In genomic region chr6:148946409-148946742, GRCm38 (mm10) we compare ENCODE assay signal across 7 mouse cellular contexts. TPM values are rescaled to one million over a fixed set of nuclear protein-coding genes. Genes with fewer than 3 reads are reported as not detected.
DNase-seq lines count a peak whose midpoint lies in the region; ATAC-seq lines count a peak whose summit lies in the region.

Gene Sinhcaf (minus strand): TSS chr6:148946467.

- peak within 1 kb of the TSS; percentile 63 for H3K4me2 ChIP-seq in embryonic facial prominence, embryonic 11.5 days (ENCODE audit: low read depth, low read length)
- peak within 1 kb of the TSS; percentile 70 for H3K4me2 ChIP-seq in midbrain, embryonic 13.5 days (replicated peaks)

- peak; percentile 99 for DNase-seq in adrenal gland, postnatal 14 days
- DNase-seq in embryonic facial prominence, embryonic 11.5 days (ENCODE audit: low spot score): peak; percentile 100
- DNase-seq in kidney, adult 11 months: peak; percentile 98
- peak; percentile 100 for DNase-seq in limb, embryonic 10.5 days (ENCODE audit: low spot score)
- peak; percentile 96 for DNase-seq in spleen, adult 12 weeks (ENCODE audit: low spot score)

- H3K27me3 ChIP-seq in embryonic facial prominence, embryonic 11.5 days (ENCODE audit: control insufficient read depth, insufficient read depth, low read length): no peaks in the 10 kb centered on the region
- H3K27me3 ChIP-seq in limb, embryonic 10.5 days (ENCODE audit: low read depth, poor library complexity, severe bottlenecking): no peaks in the 10 kb centered on the region
- H3K27me3 ChIP-seq in midbrain, embryonic 13.5 days: no peaks in the 10 kb centered on the region

- ATAC-seq in embryonic facial prominence, embryonic 11.5 days (replicated peaks; ENCODE audit: insufficient number of reproducible peaks, low FRiP score, low TSS enrichment, low read depth): peak; percentile 72
- peak; percentile 77 for ATAC-seq in granulocyte monocyte progenitor cell, adult 5-6 weeks (replicated peaks; ENCODE audit: poor library complexity, severe bottlenecking)
- peak; percentile 83 for ATAC-seq in midbrain, embryonic 13.5 days

- H3K4me3 ChIP-seq in embryonic facial prominence, embryonic 11.5 days (ENCODE audit: low read depth, low read length): peak within 1 kb of the TSS; percentile 97
- H3K4me3 ChIP-seq in limb, embryonic 10.5 days: peak within 1 kb of the TSS; percentile 97
- peak within 1 kb of the TSS; percentile 94 for H3K4me3 ChIP-seq in midbrain, embryonic 13.5 days (replicated peaks)

- peak within 1 kb of the TSS; percentile 93 for H3K27ac ChIP-seq in embryonic facial prominence, embryonic 11.5 days (replicated peaks; ENCODE audit: low read depth, low read length)
- peak within 1 kb of the TSS; percentile 100 for H3K27ac ChIP-seq in limb, embryonic 10.5 days
- peak within 1 kb of the TSS; percentile 80 for H3K27ac ChIP-seq in midbrain, embryonic 13.5 days

- under 1% methylated on average over 47 of the region's 47 CpGs for WGBS in embryonic facial prominence, embryonic 11.5 days
- WGBS in limb, embryonic 10.5 days: under 1% methylated on average over 47 of the region's 47 CpGs
- under 1% methylated on average over 46 of the region's 47 CpGs for WGBS in midbrain, embryonic 13.5 days

- H3K4me1 ChIP-seq in embryonic facial prominence, embryonic 11.5 days (ENCODE audit: control insufficient read depth, insufficient read depth, low read length): no peaks in the 10 kb centered on the region
- peaks cover 28% of the 10 kb centered on the region for H3K4me1 ChIP-seq in limb, embryonic 10.5 days
- peaks cover 31% of the 10 kb centered on the region for H3K4me1 ChIP-seq in midbrain, embryonic 13.5 days (replicated peaks)

- H3K9me3 ChIP-seq in embryonic facial prominence, embryonic 11.5 days (replicated peaks; ENCODE audit: control insufficient read depth, low read length): no peaks in the 10 kb centered on the region
- no peaks in the 10 kb centered on the region for H3K9me3 ChIP-seq in limb, embryonic 10.5 days (replicated peaks)
- no peaks in the 10 kb centered on the region for H3K9me3 ChIP-seq in midbrain, embryonic 13.5 days

- H3K9ac ChIP-seq in embryonic facial prominence, embryonic 11.5 days (replicated peaks; ENCODE audit: low read length): peak within 1 kb of the TSS; percentile 100
- H3K9ac ChIP-seq in midbrain, embryonic 13.5 days (replicated peaks): peak within 1 kb of the TSS; percentile 93

- no peaks in the 10 kb centered on the region; the same call in 1 of the 2 replicates for H3K36me3 ChIP-seq in embryonic facial prominence, embryonic 11.5 days (replicated peaks; ENCODE audit: control insufficient read depth, insufficient read depth, low read depth, low read length)
- H3K36me3 ChIP-seq in limb, embryonic 10.5 days: peaks cover 20% of the 10 kb centered on the region
- no peaks in the 10 kb centered on the region for H3K36me3 ChIP-seq in midbrain, embryonic 13.5 days

RNA-seq across cellular contexts. Expression of gene Sinhcaf, which starts in this region (rescaled TPM):
- total RNA-seq in adrenal gland, postnatal 14 days (2021): 25.6 and 34.7 TPM in 2 replicates
- 254 and 263 TPM in 2 replicates for polyA plus RNA-seq in embryonic facial prominence, embryonic 11.5 days (2014; fragmentation: Nextera tagmentation; extraction: Ambion mirVana)
- total RNA-seq in granulocyte monocyte progenitor cell, adult 5-6 weeks (2014; fragmentation: Nextera tagmentation): 45.4 and 55.1 TPM in 2 replicates
- total RNA-seq in granulocyte monocyte progenitor cell, adult 5-6 weeks (2017): 106 and 131 TPM in 2 replicates
- polyA plus RNA-seq in limb, embryonic 10.5 days (2016; fragmentation: Nextera tagmentation; extraction: Ambion mirVana): 270 and 301 TPM in 2 replicates
- 141 and 156 TPM in 2 replicates for polyA plus RNA-seq in midbrain, embryonic 13.5 days (2015; fragmentation: Nextera tagmentation; extraction: Ambion mirVana)

Comparison
In these comparisons a context has a peak if more than half of its experiments do, and no peak if none do; other contexts are left out.
1. Peak in every context shown above with its lines: DNase-seq, ATAC-seq, H3K4me3 ChIP-seq and H3K27ac ChIP-seq.